Mouse (Mus musculus): Measurements from ENCODE around the gene Colgalt1.

Gene Colgalt1

DNA sequence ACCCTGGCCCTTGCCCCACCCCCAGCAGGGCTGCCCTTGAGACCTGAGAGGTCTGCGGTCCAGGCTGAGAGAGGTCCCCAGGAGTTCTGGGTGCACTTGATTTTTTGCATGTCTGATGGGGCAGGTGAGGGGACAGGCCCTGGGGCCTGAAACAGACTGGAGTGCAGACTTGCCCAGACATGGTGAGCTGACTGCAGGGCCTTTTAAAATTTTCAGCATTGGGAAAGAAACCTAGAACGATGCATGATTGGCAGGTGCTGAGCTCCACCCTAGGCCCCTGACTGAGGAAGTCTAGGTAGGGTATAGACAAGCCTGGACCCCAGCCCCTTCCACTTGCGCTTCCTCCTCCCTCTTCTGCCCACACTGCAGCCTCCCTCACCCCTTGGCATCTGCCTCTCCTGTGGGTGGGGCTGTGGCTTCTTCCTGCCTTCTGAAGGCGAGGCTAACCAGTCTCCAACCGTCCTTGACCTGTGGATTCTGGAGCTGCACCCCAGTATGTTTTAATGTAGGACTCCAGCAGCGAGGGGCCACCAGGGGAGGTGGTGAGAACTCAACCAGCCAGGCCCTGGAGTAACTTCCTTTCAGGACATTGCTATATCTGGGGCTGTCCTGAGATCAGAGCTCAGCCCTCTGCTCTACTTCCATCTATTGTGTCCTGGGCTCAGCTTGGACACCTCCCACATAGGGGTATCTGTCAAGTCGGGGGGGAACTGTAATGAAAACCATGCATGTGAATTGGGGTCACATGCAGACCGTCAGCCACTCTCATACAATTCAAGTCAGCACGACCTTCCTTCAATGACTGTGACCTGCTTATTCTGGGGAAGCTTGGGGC is 16.7 kb downstream of the Colgalt1 start:
- in situ Hi-C loops (cut with MboI, MseI) = no loop called here

DNA sequence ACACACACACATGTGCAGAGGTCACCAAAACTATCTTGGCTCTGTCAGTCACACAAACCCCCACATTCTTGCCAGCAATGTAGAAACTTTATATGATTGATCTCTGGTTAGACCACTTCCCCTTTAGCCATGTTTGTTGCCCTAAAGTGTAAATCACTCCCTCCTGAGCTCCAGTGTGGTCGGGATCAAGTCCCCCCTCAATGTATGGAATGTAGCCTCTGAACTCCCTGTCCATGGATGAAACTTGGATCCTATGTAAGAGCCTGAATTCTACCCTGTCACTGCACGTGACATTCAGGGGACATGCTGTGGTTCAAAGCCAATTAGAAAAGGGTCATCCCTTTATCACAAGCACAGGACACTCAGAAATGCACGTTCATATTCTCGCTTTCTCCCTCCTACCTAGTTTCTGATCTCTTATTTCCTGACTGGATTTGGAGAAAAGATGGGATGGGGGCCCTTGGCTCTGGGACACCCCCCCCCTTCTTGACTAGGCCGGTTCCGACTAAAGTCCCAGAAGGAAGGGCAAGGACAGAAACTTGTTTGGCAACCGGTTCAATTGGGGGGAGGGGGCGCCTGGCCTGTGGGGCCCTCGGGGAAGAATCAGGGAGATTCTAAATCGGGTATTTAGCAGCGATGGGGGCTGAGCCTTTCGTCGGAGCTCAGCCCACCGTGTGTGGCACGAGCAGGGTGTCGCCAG is 17.7 kb downstream of the Colgalt1 start:
- in situ Hi-C loops (cut with MboI, MseI) = no loop called here

GRCm38 (mm10) chr8:71629096-71629697 is 18.4 kb downstream of the Colgalt1 start:
- in situ Hi-C loops (cut with MboI, MseI) = no loop called here

DNA sequence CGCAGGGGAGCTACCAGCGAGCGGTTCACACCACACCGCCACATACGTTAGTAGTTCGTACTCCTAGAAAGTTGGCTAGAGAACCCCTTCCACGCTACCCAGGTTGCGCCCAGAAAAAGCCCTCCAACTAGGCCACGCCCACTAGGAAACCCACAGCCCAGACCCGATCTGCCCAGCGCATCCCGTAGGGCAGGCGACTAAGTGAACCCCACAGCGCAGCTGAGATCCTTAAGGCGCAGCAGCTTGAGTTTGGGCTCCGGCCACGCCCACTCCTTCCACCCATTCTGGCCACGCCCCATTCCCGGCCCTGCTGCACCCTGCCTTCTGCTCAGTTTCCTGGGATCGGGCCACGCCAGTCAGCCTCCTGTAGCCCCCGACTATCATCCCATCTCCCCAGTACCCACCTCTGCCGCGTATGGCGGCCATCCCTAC is 19.0 kb downstream of the Colgalt1 start:
- in situ Hi-C loops (cut with MboI, MseI) = no loop called here

- in situ Hi-C loops (cut with MboI, MseI) = no loop called here
These were observed 20.0 kb downstream of the Colgalt1 start for GRCm38 (mm10) chr8:71630761-71631160.

DNA sequence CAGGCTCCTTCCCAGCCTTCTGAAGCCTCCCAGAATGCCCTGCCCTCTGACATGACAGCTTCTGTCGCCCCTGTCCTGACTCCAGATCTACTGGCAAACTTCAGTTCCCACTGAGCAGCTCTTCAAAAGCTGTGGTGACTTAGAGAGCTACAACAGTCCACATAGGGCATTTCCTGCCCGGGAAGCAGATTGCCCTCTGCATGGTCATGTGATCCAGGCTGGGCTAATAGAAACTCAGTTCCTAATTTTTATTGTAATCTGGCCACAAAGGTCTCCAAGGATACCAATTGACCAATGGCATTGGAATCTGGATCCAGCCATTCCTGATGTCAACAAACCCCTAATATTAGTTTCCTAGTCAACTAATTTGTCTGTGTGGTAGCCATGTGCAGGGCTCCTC is 21.1 kb downstream of the Colgalt1 start:
- in situ Hi-C loops (cut with MboI, MseI) = no loop called here

DNA sequence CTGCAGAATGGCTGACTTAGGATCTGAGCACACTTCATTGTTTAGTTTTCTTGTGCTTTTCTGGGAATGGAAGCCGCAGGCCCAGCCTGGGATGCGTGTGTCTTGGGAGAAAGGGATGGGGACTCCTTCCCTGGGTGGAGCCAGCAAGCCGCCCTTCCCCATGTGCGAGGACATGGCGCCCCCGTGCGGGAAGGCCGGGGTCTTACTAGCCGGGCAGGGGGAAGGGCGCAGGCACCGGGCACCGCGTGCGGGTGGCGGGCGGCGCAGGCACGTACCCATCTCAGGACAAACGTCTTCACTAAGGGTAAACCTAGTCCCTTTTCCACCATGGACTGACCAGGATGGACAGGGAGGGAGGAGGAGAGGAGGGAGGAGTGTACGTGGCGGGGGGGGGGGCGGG is 22.4 kb downstream of the Colgalt1 start:
- in situ Hi-C loops (cut with MboI, MseI) = no loop called here

GRCm38 (mm10) chr8:71633981-71634667 is 23.3 kb downstream of the Colgalt1 start:
- in situ Hi-C loops (cut with MboI, MseI) = no loop called here

GRCm38 (mm10) chr8:71637149-71638095 is 26.6 kb downstream of the Colgalt1 start:
- in situ Hi-C loops (cut with MboI, MseI) = no loop called here

DNA sequence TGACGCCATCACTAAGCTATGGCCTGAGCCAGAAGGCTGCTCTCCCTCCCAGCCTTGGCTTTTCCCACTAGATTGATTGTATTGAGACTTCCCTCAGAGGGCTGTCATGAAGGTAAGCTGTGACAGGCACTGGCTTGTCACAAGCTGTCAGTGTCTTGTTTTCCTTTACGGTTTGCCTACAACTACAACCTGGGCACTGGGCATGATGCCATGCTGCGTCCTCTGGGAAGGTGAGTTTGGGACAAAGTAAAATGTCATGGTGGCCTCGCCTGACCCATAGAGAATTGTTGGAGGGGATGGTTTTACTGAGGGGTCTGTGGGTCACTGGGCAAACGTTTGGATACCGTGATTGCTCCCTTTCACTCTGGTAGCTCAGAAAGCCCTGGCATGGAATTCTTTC is 27.5 kb downstream of the Colgalt1 start:
- in situ Hi-C loops (cut with MboI, MseI) = no loop called here

GRCm38 (mm10) chr8:71639318-71639717 is 28.5 kb downstream of the Colgalt1 start:
- in situ Hi-C loops (cut with MboI, MseI) = no loop called here

- in situ Hi-C loops (cut with MboI, MseI) = no loop called here
These were observed 34.7 kb downstream of the Colgalt1 start for GRCm38 (mm10) chr8:71645510-71645909.

DNA sequence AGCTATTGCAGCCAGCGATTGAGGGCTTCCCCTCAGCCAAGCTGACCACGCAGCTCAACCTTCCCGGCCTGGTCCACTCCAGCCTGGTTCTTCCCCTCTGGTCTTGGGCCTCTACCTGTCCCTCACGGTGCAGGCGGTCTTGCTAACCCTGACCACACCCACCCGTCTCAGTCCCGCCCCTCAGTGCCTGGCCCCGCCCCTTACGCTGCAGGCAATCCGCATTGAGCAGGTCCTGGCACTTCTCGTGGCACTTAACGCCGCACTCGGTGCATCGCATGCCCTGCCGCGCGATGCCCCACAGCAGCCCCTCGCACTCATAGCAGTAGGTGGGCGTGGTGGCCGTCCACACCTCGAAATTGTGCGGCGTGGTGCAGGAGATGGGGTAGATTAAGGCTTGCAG is 43.8 kb downstream of the Colgalt1 start:
- in situ Hi-C loops (cut with MboI, MseI) = no loop called here

GRCm38 (mm10) chr8:71657816-71658215 is 47.0 kb downstream of the Colgalt1 start:
- in situ Hi-C loops (cut with MboI, MseI) = no loop called here

DNA sequence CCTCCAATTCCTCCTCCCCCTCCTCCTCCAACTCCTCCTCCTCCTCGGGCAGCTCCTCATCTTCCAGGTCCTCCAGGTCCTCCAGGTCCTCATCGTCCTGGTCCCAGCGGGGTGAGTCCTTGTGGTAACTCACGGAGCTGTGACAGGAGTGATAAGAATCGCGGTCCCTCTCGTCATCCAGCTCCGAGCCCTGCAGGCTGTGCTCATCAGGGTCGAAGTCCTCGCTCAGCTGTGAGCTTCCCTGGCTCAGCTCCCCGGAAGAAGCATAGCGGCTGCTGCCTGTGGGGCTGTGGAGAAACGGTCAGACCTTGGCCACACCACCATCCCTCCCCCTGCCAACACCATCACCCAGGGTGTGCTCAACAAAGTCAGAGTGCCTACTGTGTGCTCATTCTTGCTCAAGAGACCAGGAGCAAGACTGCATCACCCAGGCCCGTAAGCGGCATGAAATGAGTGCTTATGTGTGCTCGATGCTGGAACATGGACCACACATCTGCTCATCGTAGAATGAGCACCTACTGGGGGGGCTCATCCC is 47.8 kb downstream of the Colgalt1 start:
- in situ Hi-C loops (cut with MboI, MseI) = no loop called here

DNA sequence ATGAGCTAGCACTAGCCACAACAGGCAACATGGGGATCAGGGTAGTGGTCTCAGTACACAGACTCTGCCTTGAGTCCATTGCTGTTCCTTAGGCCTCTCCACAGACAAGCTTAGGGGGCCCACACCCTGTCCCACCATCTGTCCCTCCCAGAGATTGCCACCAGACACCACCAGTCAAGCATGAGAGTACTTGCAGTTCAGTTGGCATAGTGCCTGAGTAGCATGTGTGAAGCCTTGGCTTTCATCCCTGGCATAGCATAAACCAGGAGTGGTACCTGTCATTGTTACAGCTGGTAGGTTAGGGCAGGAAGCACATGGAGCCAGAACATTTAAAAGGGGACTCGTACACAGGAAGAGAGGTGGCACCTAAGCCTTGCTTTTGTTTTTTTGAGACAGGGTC is 49.0 kb downstream of the Colgalt1 start:
- in situ Hi-C loops (cut with MboI, MseI) = no loop called here

DNA sequence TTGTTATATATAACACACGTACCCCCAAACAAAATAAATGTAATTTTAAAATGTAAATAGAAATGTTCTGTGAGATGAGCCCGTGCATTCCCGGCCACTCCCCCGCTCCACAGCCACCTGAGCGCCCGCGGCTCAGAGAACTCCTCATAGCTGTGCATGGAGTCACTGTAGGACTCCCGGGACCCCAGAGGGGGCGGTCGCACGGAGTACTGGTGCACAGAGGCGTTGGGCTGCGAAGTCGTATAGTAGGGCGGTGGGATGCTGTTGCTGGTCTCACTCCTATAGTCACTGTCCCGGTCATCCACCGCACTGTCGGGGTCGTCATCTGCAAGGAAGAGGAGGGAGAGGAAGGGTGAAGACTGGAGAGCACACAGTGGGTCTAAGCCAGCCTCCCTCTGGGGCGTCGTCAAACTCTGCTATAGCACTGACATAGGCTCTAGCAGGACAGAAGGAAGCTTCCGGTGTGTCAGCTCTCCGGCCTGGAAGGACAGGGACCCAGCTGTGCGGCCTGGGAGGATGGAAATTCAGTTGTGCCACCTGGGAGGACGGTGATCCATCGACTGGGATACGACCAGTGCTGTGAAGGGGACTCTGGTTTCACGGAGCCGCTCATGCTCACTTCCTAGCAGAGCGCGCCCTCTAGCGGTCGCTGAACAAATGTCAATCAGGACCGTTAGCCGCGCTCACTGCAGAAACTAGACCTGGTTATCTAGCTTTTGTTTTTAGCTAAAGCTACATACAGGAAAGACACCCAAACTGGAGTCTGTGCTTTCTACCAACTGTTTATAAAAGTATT is 49.7 kb downstream of the Colgalt1 start:
- in situ Hi-C loops (cut with MboI, MseI) = no loop called here

GRCm38 (mm10) chr8:71665331-71666130 is 54.7 kb downstream of the Colgalt1 start:
- in situ Hi-C loops (cut with MboI, MseI) = no loop called here

DNA sequence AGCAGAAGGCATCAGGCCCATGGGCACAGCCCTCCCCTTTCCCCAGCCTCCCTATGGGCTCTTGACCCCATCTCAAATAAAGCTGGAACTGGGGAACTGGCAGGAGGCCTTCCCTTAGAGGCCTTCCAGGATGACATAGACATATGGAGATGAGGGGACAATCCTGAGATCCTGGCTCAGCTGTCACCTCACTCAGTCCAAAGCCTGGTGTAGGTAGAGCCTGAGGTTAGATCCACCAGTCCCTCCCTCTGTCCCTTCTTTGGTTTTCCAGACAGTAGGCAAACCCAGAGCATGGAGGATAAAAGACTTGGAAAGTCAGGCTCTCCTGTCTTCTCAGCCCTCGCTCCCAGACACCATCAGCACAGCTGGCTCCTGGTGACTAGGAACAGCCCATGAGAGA is 56.1 kb downstream of the Colgalt1 start:
- in situ Hi-C loops (cut with MboI, MseI) = no loop called here

Data from T-helper 1 cell (primary cell).